Mouse (Mus musculus): Measurements from ENCODE around the gene Gpr146. TPM values are rescaled to one million over a fixed set of nuclear protein-coding genes. Genes with fewer than 3 reads are reported as not detected.

The Gpr146 gene
- polyA plus RNA-seq, 1 experiment = 37.7 TPM

GRCm38 (mm10) chr5:139399991-139400390 lies 22.5 kb downstream of the Gpr146 start:
- DNase-seq (ENCODE audit: low read depth) = no peak

GRCm38 (mm10) chr5:139402106-139402505 lies 24.6 kb downstream of the Gpr146 start:
- no peak for DNase-seq (ENCODE audit: low read depth)

GRCm38 (mm10) chr5:139403692-139404260 lies 26.3 kb downstream of the Gpr146 start:
- DNase-seq (ENCODE audit: low read depth) = no peak

DNA sequence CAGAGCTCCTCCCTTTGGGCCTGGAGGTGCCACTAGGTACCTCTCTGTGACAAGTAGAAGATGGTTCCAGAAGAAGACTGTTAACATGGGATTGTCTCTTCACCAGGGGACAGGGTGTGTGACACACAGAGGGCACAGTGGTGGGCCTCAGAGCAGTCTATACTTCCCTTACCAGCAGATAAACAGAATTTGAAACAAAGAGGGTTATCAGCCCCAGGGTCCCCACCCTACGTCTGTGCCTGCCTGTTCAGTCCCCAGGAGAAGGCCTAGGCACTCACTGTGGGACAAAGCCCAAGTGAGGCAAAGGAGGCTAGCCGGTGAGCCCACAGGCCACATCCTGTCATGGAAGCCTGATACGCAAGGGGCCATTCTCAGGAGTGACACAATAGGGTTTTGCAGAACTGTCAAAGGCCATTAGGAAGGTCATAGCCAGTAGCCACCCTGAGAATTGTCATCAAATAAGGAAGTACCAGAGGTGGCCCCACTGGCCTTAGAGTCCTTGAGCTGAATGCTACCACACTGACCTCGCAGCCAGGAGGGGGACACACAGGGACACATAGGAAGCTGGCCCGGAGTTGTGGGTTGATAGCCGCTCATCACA lies 27.4 kb downstream of the Gpr146 start, which contains the start of gene C130050O18Rik:
C130050O18Rik (plus strand) TSS at position 480 of the 601 bp plus-strand sequence.
- DNase-seq (ENCODE audit: low read depth) = no peak

DNA sequence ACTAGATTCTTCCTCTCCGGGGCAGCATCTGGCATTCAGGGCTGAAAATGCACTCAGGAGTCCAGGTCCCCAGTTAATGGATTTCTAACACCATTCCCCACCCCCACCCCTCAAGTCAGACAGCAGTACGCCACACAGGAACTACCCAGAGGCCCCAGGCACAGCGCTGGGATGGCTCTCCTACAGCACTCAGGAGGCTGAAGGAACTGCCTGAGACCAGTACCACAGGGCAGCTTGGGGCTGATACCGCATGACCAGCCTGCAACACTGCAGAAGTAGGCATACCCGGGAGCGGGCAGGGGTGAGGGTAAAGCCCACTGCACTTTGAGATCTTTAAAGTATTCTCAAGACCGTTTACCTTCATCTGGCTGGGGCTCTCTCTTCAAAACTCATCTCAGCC lies 28.0 kb downstream of the Gpr146 start:
- DNase-seq (ENCODE audit: low read depth) = no peak

GRCm38 (mm10) chr5:139405953-139406352 lies 28.5 kb downstream of the Gpr146 start:
- DNase-seq (ENCODE audit: low read depth) = no peak

- no peak for DNase-seq (ENCODE audit: low read depth)
Measured at GRCm38 (mm10) chr5:139407121-139407885, 29.8 kb downstream of the Gpr146 start.

GRCm38 (mm10) chr5:139408511-139408910 lies 31.0 kb downstream of the Gpr146 start:
- DNase-seq (ENCODE audit: low read depth) = no peak

DNA sequence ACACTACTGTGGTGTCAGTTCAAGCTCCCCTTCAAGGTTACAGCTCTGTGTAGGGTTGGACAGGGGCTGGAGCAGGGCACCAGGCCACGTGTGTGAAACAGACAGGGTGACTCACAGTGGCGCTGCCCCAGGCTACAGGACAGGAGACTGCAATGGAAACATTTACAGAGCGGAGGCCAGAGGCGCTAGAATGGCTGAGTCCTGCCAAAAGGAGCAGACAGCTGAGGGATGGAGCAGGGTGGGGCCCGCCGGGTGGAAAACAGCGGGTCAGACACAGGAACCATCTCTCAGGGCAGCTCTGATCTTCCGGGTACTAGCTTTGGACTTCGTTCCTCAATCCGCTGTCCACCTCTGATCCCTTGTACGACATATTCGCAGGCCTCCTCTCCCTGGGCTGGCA lies 31.9 kb downstream of the Gpr146 start:
- no peak for DNase-seq (ENCODE audit: low read depth)

DNA sequence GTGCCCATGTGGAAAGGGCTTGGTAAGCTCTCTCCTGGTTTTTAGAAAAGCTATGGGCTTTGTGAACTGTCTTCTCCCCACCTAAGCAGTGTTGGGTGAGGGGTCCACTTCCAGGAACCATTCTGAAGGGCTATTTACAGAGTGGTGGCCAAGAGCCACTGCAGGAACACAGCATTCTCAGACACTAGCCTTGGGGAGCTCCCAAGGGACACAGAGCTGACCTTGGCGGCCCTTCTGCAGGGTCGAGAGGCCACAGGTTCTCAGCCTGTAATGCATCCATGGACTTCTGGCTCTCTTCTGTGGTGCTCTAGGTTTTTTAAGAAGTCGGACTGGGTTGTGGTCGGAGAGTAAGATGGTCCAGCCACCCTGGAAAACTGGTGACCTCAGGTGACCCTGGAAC lies 32.6 kb downstream of the Gpr146 start:
- no peak for DNase-seq (ENCODE audit: low read depth)

- DNase-seq (ENCODE audit: low read depth) = no peak
Measured at GRCm38 (mm10) chr5:139411117-139411516, 33.6 kb downstream of the Gpr146 start.

- DNase-seq (ENCODE audit: low read depth) = no peak
Measured at GRCm38 (mm10) chr5:139411665-139412314, 34.3 kb downstream of the Gpr146 start.

DNA sequence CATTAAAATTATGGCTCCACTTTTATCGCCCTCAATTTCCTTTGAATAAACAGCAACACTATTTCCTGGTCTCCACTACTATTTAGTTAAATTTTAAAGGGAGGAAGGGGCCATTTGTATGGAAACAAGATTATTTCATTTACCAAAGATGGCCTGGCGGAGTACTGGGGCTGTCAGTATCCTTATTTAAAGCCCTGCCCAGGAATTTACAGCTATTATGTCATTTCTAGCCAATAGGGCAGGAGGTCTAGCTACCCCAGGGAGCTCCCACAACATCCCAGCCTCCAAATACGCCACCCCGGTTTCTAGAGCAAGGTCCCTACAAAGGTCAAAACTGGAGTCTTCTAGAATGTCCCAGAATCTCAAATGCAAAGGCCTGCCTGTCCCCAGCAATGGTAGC lies 36.0 kb downstream of the Gpr146 start:
- DNase-seq (ENCODE audit: low read depth) = no peak

- no peak for DNase-seq (ENCODE audit: low read depth)
Measured at GRCm38 (mm10) chr5:139415001-139415400, 37.5 kb downstream of the Gpr146 start.

GRCm38 (mm10) chr5:139416942-139417341 lies 39.4 kb downstream of the Gpr146 start:
- no peak for DNase-seq (ENCODE audit: low read depth)

DNA sequence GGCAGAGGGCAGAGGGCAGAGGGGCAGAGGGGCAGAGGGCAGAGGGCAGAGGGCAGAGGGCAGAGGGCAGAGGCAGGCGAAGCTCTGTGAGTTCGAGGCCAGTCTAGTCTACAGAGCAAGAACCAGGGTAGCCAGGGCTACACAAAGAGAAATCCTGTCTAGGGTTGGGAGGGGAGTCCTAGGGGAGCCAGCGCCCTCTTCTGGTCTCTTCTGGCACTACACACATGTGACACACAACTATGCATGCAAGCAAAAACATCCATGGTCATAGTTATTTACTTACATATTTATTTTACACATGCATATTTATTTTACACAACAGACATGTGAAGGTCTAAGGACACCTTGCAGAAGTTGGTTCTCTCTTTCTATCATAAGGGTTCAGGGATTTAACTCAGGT lies 40.0 kb downstream of the Gpr146 start:
- DNase-seq (ENCODE audit: low read depth) = no peak

- no peak for DNase-seq (ENCODE audit: low read depth)
Measured at GRCm38 (mm10) chr5:139418110-139418509, 40.6 kb downstream of the Gpr146 start.

DNA sequence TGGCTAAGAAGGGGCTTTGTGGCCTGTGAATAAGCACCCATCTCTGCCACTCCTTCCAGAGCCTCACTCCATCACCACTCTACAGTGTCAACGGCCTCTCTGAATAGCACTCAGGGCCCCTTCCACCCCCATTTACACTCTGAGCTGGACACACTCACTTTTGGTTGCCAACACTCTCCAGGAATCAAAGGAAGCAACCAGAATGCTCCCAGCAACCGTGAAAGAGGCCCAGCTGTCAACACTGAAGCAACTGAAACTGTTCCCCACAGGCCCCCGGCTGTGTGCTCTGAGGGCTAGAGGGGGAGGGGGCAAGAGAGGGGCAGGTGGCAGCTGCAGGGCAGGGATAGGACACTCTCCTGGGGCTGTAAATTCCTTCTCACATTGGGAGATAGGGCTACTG lies 41.1 kb downstream of the Gpr146 start:
- no peak for DNase-seq (ENCODE audit: low read depth)

DNA sequence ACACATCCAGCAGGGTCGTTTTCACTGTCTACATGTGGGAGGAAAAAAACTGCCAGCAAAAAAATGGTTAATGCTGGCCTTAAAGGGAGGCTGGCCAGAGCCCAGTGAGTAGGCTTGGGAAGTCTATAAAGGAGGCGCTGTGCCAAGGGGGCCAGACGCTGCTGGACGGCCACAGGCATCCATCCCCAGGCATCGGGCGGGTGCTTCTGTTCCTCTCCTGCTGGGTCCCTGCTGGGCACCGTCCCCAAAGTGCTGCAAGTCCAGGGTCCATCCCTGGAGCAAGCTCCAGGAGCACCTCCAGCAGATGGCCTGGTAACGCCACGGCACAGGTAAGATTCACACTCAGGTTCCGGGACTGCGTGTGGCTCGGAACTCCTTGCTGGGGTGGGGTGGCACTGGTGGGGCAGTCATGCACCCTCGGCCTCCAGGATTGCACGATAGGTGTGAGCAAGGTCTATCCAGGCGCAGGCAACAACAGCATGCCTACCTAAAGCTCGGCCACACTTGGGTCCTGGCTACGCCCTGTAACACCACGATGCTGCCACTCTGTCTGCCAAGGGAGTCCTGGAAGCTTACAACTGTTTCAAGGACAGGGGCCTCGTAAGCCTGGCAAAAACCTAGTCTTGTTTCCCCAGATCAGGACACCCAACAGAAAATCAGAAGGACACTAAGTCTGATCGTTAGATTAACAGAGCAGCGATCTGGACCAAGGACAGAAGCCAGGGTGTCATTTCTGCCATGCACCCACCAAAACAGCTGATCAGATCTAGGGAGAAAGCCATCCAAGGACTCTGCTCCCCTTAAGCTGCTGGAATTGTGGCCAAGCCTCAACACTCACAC lies 45.7 kb downstream of the Gpr146 start, which contains the start of gene Gper1:
Gper1 (plus strand) TSS at position 126 of the 840 bp plus-strand sequence.
- DNase-seq (ENCODE audit: low read depth) = no peak

DNA sequence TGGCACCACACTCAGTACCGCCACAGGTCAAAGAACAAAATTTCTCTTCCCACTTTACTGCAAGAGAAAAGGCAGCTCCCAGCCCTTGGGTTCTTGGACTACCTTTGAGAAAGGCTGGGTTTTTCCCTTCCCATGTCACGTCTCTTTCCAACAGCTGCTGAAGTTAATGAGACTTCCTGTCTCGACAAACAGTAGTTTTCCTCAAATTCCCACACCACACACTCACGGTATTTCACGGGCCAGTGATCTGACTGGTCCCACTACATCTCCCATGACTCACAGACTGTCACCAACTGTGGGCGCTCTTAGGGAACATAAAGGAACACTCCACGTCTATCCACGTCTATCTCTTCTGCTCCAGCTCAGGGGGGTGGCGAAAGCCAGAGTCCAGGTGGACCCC lies 47.7 kb downstream of the Gpr146 start:
- no peak for DNase-seq (ENCODE audit: low read depth)

DNA sequence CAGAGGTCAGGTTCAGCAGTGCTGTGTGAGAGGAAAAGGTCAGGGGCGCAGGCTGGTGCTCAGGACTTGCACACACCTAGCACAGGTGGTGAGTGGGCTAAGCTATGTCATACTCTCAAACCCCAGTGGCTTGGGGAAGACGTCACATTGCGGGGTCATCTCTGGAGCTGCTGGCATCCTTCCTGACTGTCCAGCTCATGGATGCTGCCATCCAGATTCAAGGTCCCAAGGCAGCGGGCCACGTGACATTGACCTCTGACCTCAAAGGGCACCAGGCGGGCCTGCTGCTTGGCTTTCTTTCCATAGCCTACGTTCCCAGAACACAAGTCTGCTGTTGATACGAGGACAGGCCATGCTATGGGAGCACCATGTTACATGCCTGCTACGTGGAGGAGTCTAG lies 49.5 kb downstream of the Gpr146 start:
- no peak for DNase-seq (ENCODE audit: low read depth)

- no peak for DNase-seq (ENCODE audit: low read depth)
Measured at GRCm38 (mm10) chr5:139427989-139428388, 50.5 kb downstream of the Gpr146 start.
